Mouse (Mus musculus) layer of hippocampus, adult 18-20 months (tissue): ENCODE measurements around the gene Ppp1cc. TPM values are rescaled to one million over a fixed set of nuclear protein-coding genes. Genes with fewer than 3 reads are reported as not detected.
"Not testable (repeated sequence)": the region's sequence is repeated elsewhere in the genome, so short reads cannot be mapped to it uniquely, and the experiment has no call there.

ENCODE experiments used
- DNase-seq, 2 experiments: peaks; one replicate each; pipeline ENCODE4 v3.0.0; 2022; ENCODE audit warnings: low spot score in 2 of 2
- total RNA-seq, 2 experiments: library from RNA; stranded (reverse); gene quantifications; 2 replicates each; pipeline ENCODE4 v1.2.3; 2021

Gene Ppp1cc
- total RNA-seq, 2 experiments from 2014 or later: 189 to 219 TPM

- no peak for DNase-seq
Observed at GRCm38 (mm10) chr5:122136508-122137408, 21.3 kb upstream of the Ppp1cc start.

DNA sequence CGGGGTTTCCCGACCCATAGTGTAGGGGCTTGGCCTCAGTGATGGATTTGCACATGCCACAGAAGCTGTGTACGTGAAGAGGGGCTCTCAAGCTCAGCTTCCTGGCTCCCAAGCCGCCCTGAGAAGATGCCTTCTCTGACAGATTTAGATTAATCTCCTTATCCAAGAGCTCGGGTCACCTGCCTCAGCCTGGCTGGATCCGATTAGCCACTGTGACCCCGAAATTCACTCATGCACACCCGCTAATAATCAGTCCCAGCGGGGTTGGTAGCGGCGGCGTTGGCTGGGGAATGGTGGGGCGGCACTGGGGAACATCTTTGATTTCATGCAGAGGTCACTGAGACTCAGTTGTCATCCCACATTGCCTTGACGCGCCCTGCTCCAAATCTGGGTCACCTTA lies 19.2 kb upstream of the Ppp1cc start:
- DNase-seq: no peak

GRCm38 (mm10) chr5:122139771-122140170 lies 18.3 kb upstream of the Ppp1cc start:
- not testable (repeated sequence) for DNase-seq

DNA sequence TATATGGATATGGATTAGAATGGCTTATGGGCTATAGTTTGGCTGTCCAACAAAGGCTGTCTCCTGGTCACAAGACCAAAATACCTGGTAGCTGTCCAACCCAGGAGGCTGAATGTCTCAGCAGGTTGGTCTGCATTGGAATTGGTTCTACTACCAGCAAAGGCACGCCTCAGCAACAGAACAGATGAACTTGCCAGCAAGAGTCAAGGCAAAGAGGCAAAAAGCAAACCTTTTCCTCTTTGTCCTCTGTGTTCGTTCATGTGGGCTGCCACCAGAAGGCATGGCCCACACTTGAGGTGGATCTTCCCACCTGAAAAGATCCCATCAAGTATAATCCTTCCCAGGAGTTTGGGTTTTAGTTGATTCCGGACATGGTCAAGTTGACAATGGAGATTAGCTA lies 17.4 kb upstream of the Ppp1cc start, which contains the start of gene Ccdc63:
Gene Ccdc63 (minus strand): TSS at position 101 of the 400 bp plus-strand sequence.
- DNase-seq: no peak

DNA sequence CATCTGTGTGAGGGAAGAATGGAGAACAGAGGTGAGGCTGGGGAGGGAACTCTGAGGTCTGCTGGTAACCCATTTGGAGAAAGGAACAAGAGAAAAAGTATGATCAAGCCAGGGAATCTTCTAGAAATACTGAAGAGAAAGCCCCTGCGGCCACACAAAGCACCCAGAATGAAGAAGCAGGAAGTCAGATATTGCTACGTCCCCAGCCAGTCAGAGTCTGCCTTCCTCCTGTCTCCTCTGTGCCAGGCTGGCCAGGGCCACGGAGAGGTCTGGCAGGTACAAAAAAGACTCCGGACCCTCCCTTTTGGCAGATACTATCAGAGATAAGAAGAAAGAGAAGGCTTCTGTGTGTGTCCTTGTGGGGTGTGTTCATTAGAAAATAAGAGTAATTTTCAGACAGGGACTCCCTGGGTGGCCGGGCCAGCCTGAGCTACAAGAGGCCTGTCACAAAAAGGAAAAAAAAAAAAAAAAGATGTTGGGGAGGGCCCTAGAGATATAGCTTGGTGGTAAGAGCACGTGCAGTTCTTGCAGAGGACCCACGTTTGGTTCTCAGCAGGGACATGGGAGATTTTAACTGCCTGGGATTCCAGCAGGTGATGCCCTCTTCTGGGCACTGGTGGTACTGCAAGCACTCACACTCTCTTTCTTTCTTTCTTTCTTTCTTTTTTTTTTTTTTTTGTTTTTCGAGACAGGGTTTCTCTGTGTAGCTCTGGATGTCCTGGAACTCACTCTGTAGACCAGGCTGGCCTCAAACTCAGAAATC lies 15.7 kb upstream of the Ppp1cc start:
- DNase-seq: no peak

GRCm38 (mm10) chr5:122143543-122143942 lies 14.5 kb upstream of the Ppp1cc start:
- no peak for DNase-seq

GRCm38 (mm10) chr5:122144825-122145224 lies 13.3 kb upstream of the Ppp1cc start:
- DNase-seq: no peak

- no peak for DNase-seq
Observed at GRCm38 (mm10) chr5:122145381-122146055, 12.6 kb upstream of the Ppp1cc start.

GRCm38 (mm10) chr5:122146056-122146580 lies 12.0 kb upstream of the Ppp1cc start:
- DNase-seq: no peak

DNA sequence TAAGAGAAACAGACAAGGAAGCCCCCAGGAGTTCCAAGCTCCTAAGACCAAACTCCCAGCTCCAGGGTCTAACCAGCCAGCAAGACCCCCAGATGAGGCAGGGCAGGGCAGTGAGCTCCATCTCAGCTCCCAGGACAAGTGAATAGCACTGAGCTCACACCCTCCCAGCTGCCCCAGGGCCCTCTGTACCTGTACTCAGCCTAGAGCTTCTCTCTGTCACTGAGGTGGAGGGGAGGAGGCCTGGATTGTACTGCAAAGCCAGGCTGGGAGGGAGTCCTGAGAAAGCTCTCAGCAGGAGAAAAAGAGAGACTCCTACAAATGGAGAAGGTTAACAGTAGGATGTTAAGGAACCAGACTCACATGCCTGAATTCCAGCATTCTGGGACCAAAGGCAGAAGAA lies 11.5 kb upstream of the Ppp1cc start:
- no peak for DNase-seq

- no peak for DNase-seq
Observed at GRCm38 (mm10) chr5:122148107-122148506, 10.0 kb upstream of the Ppp1cc start.

- DNase-seq: no peak
Observed at GRCm38 (mm10) chr5:122149259-122149658, 8.8 kb upstream of the Ppp1cc start.

GRCm38 (mm10) chr5:122152508-122152907 lies 5.6 kb upstream of the Ppp1cc start:
- DNase-seq: not testable (repeated sequence)

- no peak for DNase-seq
Observed at GRCm38 (mm10) chr5:122154006-122154405, 4.1 kb upstream of the Ppp1cc start.

DNA sequence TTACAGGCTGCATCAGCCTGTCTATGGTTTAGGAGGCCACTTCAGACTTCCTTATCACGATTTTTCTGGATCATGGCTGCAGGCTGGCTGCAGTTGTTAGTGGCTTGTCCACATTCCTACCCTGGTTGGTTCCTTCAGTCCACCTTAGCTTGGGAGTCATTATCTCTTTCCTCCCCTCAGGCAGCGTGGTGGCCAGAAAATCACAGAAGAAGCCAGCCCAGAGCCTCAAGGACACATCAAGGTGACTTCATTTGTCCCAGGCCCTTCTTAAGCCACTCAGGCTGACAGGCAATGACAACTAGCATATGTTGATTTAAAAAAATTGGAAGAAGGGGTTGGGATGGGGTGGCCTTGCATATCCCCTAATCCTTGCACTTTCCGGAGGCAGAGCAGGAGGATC lies 3.3 kb upstream of the Ppp1cc start:
- no peak for DNase-seq

GRCm38 (mm10) chr5:122155613-122156012 lies 2.5 kb upstream of the Ppp1cc start:
- DNase-seq: no peak

DNA sequence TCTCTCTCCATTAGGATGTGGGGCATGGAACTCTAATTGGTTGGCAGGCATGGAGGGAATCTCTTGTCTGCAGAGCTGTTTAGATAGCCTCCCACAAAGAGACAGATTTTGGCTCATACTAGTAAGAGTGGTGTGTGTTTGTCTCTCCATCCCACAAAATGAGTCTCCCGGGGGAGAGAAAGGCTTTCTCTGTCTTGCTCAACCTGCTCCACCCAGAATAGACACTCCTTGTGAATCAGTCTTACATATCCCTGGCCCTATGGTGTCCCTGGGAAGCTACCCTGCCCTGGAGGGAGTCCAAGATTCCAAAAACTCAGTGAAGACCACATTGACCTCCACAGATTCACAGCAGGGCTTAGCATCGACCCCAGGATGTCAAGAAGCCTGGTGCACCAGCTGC lies 1.6 kb upstream of the Ppp1cc start:
- no peak for DNase-seq

DNA sequence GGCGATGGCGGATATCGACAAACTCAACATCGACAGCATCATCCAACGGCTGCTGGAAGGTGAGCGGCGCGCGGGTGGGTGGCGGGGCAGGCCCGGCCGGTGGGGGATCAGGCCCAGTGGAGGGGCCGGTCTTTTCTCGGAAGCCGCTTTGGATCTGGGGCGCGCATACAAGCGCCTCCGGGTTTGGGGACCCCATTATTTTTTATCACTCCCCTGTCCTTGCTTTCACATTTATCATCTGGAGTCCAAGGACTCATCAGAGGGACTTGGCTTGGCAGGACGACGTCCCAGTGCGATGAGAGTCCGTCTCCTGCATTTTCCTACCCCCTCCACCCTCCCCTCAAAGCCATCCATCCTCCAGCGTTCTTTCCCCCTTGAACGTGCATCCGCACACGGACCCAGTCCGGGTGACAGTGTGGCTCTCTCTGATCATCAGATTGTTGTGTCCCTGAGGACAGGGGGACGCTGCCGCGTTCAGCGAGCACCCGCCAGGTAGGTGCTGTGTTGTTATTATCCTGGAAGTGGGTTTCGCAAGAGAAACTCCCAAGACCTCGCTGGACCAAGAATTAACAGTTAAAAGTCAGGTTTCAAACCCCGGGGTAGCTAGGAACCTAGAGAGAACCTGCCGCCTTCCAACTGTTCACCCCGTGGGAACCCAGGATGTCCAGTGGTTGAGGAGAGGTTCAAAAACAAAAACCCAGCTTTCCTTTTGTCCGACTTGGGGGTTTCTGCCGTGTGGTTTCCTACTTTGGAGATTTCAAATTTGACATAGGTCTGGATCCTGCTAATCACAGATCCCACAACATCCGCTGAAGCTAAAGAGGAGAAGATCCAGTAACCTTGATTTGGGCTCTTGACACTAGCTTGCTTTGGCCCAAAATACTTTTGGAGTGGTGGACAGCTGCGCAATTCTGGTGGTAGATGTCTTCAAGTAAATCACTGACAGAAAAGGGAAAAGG lies 758 bp downstream of the Ppp1cc start:
- DNase-seq: no peak

- DNase-seq: no peak
Observed at GRCm38 (mm10) chr5:122163194-122163593, 5.1 kb downstream of the Ppp1cc start.

- DNase-seq: no peak
Observed at GRCm38 (mm10) chr5:122164011-122164410, 5.9 kb downstream of the Ppp1cc start.
